Mouse (Mus musculus) T-helper 1 cell (primary cell): ENCODE measurements around the gene Troap.

Source experiments
- in situ Hi-C: fragments of 300-600 bp; cut with MboI, MseI; formaldehyde crosslinking; loops from one replicate; pipeline ENCODE4 v1.15.1; 2025; ENCODE audit warnings: high pct_unique_total_duplicates

Troap gene

DNA sequence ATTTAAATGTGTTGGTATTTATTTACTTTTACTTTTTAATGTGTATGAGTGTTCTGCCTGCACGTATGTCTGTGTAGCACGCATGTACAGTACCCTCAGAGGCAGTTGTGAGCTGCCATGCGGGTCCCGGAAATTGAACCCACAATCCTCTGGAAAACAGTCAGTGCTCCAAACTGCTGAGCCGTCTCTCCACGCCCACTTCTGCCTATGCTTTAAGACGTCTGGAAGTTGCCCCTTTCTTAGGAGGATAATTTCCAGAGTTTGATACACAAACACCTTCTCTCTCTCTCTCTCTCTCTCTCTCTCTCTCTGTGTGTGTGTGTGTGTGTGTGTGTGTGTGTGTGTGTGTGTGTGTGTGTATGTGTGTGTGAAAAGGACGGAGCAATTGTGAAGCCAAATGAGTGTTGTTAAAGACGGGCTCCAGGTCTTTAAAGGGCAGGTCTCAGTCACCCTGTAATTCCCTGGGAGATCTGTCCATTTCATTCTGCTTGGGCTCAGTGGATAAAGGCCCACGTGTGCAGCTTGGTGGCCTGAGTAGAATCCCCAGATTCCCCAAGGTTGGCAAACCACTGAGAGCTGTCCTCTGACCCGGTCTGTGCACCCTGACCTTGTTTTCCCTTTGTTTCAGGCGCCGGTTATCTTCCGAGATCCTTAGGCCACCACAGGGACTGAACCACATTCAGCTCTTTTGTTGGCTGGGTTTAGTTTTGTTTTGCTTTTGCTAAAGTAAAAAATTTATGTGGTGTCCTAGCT, 40.1 kb downstream of the Troap start:
- in situ Hi-C loops = no loop called here

DNA sequence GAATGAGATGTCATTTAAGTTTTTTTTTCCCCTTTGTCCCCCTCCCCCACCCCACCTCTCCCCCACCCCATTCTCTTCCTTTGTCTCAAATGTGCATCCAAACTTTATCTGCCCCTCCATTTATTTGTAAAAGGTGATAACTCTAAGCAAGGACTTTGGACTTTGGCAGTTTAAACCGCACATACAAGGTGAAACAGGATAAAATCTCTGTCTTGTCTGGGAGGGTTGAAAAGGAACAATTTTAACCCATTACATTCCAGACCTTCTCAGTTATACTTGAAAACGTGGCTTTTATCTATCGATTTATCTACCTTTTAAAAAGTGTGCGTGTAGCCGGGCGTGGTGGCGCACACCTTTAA, 40.7 kb downstream of the Troap start:
- in situ Hi-C loops = no loop called here

DNA sequence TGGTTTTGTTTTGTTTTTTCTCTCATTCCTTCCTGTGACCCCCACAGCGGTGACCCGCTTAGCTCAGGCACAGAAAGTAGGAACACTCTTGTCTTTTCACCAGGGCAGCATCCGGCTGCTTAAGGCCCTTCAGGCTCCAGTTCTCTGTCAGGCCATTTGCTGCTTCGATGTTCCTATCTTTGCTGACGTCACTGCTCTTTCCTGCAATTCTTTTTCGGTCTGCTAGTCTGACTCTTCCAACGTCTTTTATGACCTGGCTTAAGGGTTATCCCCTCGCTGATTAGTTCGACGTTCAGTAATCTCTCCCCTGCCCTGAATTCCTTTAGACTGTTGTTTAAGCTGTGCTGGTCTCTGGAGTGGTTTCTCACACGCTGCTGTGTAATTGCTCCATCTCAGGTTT, 42.2 kb downstream of the Troap start:
- in situ Hi-C loops = no loop called here

DNA sequence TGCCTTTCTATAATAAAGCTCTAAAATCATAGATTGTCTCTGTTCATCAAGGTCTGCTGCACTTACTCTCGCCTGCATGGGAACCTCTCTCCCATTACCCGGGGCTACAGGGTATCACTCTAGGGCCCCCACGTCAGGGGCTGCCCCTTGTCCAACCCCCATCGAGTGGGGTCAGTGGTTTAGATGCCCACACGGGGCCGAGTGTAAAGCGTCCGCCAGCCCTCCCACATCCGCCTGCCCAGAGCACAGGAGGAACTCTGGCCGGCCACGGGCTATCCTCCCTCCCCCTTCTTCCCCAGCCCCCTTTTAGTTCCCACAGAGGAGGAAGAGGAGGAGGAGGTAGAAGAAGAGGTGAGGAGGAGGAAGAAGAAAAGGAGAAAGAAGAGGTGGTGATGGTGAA, 46.4 kb downstream of the Troap start:
- in situ Hi-C loops = no loop called here

DNA sequence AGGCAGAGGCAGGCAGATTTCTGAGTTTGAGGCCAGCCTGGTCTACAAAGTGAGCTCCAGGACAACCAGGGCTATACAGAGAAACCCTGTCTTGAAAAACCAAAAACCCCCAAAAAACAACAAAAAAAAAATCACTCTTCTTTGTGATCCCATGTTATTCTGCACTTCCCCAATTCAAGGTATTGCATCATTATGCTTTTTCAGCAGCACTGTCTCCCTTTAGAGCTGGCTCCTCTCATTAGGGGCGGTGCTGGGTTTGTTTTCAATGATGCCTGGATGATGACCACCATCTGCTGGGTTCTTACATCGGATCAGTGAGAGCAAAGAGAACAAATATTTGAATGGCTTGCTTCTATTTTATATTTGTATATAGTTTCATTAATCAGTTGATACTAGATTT, 48.3 kb downstream of the Troap start:
- in situ Hi-C loops = no loop called here

DNA sequence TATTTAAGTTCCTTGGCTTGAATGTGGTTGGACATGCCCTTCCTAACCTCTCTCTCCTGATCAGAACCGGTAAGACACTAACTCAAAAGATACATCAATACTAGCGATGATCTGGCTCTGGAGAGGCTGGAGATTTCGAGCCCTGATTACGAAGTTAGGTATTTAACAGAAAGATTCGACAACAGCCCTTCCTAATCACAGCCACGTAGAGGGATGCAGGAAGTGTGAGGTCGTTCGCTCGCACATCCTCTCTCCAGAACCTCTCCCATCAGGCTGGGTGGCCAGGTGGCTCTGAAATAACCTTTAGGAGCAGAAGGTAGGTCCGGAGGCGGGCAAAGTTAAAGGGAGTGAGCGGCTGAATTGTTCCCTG, 51.3 kb downstream of the Troap start, which contains the start of gene Spats2:
Gene Spats2 (plus strand): TSS at position 206 of the 370 bp plus-strand sequence.
- in situ Hi-C loops = no loop called here

DNA sequence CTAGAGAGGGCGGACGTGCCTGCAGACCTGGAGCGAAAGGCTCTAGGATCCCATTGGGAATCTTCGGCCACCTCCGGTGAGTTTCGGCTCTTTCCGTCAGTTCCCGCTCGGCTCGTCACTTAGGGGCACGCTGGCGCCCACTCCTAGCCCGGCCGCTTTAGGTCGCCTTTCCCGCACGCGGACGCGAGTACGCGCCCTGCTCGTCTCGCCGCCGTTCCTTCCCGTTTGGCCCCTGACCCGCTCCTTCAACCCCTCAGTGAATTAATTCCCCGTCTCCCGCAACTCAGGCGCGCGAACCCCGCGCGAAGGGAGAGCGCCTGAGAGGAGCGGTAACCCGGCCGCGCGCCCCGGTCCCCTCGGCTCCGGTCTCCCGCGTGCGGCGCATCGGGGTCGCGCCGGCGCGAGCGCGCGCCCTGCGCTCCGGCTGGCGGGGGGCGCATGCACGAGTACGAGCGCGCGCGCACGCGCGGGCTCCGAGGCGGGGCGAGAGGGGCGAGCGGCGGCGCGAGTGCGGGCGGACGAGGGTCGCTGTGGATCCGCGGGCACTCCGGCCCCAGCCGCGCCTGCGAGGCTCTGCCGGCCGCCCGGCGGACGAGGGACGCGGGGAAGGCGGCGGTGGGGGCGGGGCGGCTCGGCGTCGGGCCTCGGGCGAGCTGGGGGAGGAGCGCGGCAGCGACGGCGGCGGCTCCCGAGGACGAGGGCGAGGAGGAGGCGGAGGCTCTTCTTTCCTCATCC, 51.9 kb downstream of the Troap start:
- in situ Hi-C loops = no loop called here

DNA sequence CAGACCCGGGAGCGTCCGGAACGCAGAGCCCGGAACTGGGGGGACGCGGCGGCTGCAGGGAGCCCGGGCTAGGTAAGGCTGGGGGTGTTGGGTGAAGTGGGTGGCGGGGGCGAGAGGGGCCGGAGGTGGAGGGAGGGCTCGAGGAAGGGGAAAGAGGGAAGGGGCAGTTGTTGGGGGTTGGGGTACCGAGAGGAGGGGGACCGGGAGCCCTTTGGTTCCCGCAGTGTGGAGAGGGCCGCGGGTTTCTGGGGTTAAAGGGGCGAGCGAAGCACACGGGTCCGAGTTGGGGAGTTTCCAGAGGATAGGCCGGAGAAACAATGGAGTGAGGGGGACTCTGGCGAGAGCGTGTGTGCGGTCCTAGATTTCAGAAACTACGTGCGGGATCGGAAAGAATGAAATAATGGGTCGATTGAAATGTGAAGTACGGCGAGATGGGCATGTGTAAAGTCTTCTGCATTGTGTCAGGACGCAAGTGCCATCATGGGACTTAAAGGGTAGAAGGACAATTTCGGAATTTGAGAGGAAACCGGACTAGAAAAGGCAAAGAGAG, 52.5 kb downstream of the Troap start:
- in situ Hi-C loops = no loop called here

DNA sequence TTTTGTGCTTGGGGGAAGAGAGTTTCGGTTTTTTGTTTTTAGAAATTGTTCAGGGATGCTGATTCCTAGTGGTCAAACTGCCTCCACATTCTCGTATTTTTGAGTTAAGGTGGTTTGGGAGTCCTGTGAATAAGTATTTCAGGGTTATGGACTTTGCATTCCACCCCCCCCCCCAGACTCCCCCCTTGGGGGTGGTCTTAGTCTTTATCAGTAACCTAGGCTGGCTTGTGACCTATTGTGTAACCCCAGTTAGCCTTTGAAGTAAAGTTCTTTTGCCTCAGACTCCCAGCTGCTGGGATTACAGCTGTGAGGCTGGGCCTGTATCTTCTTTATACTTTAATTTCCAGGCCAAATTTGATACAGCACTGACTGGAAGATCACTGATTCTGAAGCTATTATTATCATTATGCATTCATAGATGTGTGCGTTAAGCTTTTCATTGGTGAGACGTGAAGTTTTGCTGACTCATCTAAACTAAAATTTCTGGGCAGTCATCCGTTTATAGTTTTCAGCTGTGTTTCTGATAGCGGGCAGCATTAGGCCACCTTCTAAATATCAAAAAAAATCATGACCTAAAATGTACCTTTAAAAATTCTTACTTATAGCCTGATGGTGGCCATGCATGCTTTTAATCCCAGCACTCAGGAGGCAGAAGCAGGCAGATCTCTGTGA, 53.6 kb downstream of the Troap start:
- in situ Hi-C loops = no loop called here

DNA sequence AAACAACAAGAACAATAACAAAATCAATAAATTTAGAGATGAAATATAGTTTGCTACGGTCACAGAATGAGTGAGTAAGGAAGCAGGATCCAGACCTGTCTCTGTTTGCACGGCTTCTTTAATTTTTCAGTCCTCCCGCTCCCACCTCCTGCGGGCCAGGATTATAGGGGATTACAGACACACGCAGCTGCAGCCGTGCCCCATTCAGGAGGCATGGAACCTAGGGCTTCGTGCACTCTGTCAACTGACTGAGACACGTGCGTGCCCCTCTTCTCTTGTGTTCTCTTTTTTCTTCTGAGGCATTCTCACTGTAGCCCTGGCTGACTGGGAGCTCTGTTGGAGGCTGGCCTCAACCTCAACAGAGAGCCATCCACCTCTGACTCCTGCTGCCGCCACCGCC, 55.1 kb downstream of the Troap start:
- in situ Hi-C loops = no loop called here

DNA sequence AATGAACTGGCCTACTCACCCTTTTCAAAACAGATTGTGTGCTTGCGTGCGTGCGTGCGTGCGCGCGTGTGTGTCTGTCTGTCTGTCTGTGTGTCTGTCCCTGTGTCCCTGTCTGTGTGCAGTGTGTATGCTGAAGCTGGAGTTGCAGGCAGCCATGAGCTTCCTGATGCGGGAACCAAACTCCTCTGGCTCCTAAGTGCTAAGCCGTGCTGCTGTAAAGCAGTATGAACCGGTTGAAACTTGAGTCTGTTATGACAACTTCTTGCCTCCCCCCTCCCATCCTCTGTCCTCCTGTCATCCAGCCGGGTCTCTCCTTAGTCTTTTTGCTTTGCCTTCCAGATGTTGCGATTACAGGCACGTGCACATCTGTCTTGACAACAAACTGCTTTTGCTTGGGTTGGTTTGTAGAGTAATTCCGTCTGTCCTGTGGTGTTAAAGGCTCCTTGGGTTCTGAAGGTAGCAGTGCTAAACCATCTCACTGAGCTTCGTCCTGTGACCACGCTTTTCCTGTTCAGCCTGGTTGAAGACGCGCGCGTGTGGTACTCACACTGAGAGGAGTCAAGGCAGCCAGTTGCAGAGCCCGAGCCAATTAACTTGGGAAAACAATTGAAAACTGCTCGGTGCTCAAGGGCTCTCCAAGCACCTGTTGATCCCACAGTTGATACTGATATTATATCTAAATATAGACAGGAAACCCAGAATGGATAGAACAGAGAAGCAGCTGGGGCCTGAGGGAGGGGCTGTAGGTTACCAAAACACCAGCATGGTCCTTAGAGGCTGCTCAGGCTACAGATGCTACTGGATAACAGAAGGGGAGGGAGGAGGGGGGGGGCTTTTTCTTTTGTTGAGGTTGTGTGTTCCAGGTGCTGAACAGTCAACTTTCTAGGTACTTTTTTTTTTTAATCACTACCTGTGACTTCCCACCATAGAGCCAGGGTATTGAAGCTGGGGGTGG, 55.9 kb downstream of the Troap start:
- in situ Hi-C loops = no loop called here
